Mouse (Mus musculus) erythroblast, adult 5-6 weeks (primary cell): ENCODE results near the gene Olfr1321. TPM values are rescaled to one million over a fixed set of nuclear protein-coding genes. Genes with fewer than 3 reads are reported as not detected.

Experiments
- ATAC-seq: replicated peaks from 2 replicates; pipeline ENCODE4 v1.8.0; 2016; ENCODE audit warnings: moderate number of reproducible peaks, mild to moderate bottlenecking, moderate TSS enrichment, inconsistent platforms; ENCODE audit not compliant: poor library complexity, low FRiP score, severe bottlenecking
- total RNA-seq, 2 experiments: library from RNA; stranded (forward) in 1 of 2; stranded (reverse) in 1 of 2; fragments of 150-400 nt in 1 of 2; fragments of 200-764, 138-1000 nt in 1 of 2; gene quantifications; 2 replicates each; pipeline versions ENCODE4 v1.2.3 to v1.2.4; 2015 to 2017; ENCODE audit warnings: low replicate concordance in 2 of 2

The Olfr1321 gene
- total RNA-seq (2015; ENCODE audit: low replicate concordance) (not detected in 2 replicates), total RNA-seq (2017; ENCODE audit: low replicate concordance) (not detected in 2 replicates)

GRCm38 (mm10) chrX:49734959-49735358 lies at the start of gene Olfr1321:
Gene Olfr1321, minus strand, starts transcription at chrX:49735059.
- ATAC-seq: no peak

GRCm38 (mm10) chrX:49770828-49771227 lies 36.0 kb upstream of the Olfr1321 start:
- no peak for ATAC-seq

- ATAC-seq: no peak
Measured at GRCm38 (mm10) chrX:49745192-49745591, 10.3 kb upstream of the Olfr1321 start.

Other genes with a start within 250 kb of the Olfr1321 start
- not detected in 2 replicates for gene Olfr1320, start 62.7 kb downstream of the Olfr1321 start, total RNA-seq (2015; ENCODE audit: low replicate concordance)
- not detected in 2 replicates for gene Olfr1320, start 62.7 kb downstream of the Olfr1321 start, total RNA-seq (2017; ENCODE audit: low replicate concordance)
- not detected in 2 replicates for gene Igsf1, start 62.7 kb upstream of the Olfr1321 start, total RNA-seq (2015; ENCODE audit: low replicate concordance)
- gene Igsf1, start 62.7 kb upstream of the Olfr1321 start, total RNA-seq (2017; ENCODE audit: low replicate concordance): not detected in 2 replicates
- not detected in 2 replicates for gene Olfr1322, start 156.4 kb upstream of the Olfr1321 start, total RNA-seq (2015; ENCODE audit: low replicate concordance)
- gene Olfr1322, start 156.4 kb upstream of the Olfr1321 start, total RNA-seq (2017; ENCODE audit: low replicate concordance): not detected in 2 replicates